Mouse (Mus musculus) left cerebral cortex, adult 8-10 months (tissue): ENCODE data around the gene Arr3. TPM values are rescaled to one million over a fixed set of nuclear protein-coding genes. Genes with fewer than 3 reads are reported as not detected.
A peak's percentile ranks its signal among the peaks of the same experiment; 100 is the strongest.

Experiments
- DNase-seq, 2 experiments: peaks; one replicate each; pipeline ENCODE4 v3.0.0; 2022; ENCODE audit warnings: low spot score in 2 of 2
- total RNA-seq, 4 experiments: library from RNA; stranded (reverse); gene quantifications; 2 replicates each; pipeline ENCODE4 v1.2.4; 2022

The Arr3 gene
- total RNA-seq = 1 to 10 TPM; 1.6 to 2.0 (median 1.6) TPM

GRCm38 (mm10) chrX:100605314-100605713 is at the start of gene Arr3:
Arr3 (plus strand) TSS chrX:100605497.
- no peak for DNase-seq

DNA sequence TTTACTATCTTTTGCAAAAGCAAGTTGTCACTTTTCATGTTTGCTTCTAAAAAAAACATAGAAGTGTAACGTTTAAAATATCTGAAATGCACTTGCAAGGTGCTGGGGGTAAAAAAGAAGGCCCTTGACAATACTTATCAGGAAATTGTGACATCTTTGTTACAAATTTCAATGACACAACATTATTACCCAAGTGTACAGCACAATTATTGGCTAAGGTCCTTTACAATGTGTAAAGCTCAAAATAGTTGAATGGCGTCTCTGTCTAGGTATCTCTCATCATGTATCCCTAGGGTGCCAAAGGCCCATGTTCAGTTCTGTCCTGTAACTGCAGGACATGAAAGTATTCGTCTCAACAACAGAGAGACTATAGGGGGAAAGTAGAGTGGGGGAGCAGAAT is 49.3 kb upstream of the Arr3 start:
- DNase-seq = no peak

DNA sequence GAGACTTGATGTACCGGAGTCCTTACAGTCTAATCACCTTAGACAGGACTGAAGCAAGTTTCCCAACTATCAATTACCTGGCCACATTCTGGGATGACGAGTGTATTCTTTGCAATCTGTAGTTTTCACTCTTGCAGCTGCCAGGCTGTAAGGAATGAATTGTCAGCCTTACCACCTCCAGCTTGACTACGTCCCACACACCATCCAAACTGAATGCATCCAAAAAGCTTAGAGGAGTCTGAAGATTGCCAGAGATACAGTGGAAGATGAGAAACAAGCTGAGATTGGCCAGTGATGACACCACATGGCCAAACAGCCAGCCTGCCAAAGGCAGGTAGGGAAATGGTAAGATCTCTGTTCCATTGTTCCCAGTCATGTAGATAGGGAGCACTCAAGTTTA is 39.6 kb upstream of the Arr3 start:
- DNase-seq = peak in 1 of 2 experiments; percentile 14

DNA sequence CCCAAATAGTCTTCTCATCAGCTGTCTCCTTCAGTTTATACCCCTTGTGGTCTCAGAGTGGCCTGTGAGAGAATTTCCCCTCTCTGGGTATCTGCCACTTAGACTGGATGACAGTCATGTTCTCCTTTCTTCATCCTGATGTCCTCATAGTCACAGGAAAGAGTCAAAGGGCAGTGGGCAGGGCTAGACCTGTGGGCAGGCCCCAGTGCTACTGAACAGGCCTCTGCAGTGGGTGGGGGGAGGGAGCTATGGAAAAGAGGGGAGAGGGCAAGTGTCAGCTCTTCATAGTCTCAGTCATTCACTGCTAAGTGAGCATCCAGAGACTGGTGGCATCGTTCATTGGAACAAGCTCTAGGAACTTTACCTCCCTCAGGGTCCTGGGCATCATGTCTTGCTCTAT is 33.3 kb upstream of the Arr3 start, which contains the start of gene Awat1:
TSS of gene Awat1 (plus strand) at position 301 of the 400 bp plus-strand sequence.
- DNase-seq = no peak

- no peak for DNase-seq
Observed at GRCm38 (mm10) chrX:100594791-100595190, 10.5 kb upstream of the Arr3 start, which contains the start of gene P2ry4. P2ry4 (minus strand) TSS chrX:100594869.

GRCm38 (mm10) chrX:100597439-100597838 is 7.9 kb upstream of the Arr3 start:
- peak; percentile 7 to 31 for DNase-seq

DNA sequence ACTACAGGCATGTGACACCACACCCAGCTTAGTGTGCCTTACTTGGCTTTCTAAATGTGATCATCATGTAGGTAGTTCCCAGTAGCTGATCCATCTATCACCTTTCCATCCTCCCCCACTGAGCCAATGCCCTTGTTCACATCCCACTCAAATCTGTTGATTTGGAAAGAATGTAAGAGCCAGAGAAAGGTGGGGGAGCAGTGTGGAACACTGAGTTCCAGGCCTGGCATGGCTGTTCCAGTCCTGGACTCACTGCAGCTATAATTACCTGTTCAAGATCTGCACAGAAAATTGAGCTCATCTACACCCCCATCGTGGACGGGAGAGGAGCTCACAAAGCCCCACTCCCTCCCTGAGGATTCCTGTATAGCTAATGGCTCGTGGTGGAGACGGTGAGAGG is 5.5 kb upstream of the Arr3 start:
- peak in 1 of 2 experiments; percentile 57 for DNase-seq

DNA sequence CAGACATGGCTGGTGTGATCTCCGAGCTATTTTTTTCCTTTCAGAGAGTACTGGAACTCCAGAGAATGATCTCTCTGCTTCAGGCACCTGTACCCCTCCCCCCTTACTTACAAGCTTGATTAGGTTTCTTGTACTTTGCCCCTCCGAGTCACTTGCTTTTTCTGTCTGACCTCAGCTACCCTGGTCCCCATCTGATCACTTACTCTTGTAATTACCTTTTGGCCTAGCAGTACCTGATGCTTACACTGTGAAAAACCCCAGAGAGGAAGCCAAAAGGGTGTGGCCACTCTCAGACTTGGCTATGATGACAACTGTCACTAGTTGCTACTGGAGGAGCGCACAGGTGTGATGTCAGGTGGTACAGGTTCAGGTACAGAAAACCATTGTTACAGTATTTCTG is 13.2 kb downstream of the Arr3 start:
- no peak for DNase-seq

- DNase-seq = no peak
Observed at GRCm38 (mm10) chrX:100621366-100621765, 16.1 kb downstream of the Arr3 start.

DNA sequence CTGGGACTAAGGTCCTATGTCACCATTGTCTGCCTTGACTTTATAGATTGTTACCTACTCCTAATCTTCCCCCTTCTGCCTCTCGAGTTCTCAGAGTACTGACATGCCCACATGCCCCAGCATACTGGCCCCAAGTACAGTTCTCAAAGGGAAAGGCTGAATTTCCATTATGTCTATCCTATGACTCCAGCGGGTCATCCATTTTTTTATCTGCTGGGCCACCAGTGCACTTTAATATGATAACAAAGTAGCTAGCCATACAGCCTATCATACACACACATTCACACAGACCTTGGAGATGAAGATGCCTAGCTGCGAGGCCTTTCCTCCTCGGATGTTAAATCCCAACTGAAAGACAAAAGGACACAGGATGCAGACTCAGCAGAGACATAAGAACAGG is 18.9 kb downstream of the Arr3 start:
- DNase-seq = no peak

- DNase-seq = no peak
Observed at GRCm38 (mm10) chrX:100625146-100625545, 19.8 kb downstream of the Arr3 start.

- no peak for DNase-seq
Observed at GRCm38 (mm10) chrX:100625546-100625801, 20.2 kb downstream of the Arr3 start, which contains the start of gene Kif4. Kif4 (plus strand) TSS chrX:100625737.

DNA sequence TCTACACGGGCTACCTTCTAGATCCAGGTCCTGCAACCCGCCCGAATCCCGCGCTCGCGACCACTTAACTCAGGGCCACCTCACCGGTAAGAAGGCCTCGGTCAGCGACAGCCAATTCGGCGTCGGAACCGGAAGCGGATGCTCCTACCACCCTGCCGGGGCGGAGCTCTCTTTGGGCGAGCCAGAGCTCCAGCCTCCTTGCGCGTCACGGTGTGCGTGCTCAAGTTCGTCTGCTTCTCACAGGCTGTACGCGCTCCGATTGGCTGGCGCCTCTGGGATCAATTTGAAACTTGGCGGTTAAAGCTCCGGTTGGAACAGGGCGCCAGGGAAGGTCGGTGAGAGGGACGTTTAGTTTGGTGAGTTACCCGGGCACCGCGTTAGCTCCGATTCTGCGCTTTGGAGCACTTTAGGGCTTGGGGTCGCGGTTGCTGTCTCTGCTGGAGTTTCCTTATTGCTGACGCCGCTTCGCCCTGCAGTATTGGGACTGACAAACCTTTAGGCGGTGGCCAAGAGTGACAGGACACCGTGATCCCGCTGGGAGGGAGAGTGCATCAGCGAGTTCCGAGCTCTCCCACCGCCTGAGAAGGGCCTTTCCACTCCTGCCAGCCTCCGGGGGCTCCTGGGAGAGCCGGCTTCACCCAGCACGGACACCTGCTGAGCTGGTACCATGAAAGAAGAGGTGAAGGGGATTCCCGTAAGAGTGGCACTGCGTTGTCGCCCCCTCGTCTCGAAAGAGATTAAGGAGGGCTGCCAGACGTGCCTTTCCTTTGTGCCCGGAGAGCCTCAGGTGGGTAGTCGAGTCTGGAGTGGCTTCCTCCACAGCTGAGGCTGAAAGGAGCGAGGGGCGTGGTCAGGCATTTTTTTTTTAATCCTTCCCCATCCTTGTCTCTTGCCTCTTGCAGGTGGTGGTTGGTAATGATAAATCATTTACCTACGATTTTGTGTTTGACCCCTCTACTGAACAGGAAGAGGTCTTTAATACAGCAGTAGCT is 20.8 kb downstream of the Arr3 start, which contains the start of gene Pdzd11:
TSS of gene Pdzd11 (minus strand) at position 767 of the 992 bp plus-strand sequence.
- DNase-seq = peak; percentile 51 to 89

- DNase-seq = no peak
Observed at GRCm38 (mm10) chrX:100629076-100629475, 23.8 kb downstream of the Arr3 start.

GRCm38 (mm10) chrX:100638477-100638876 is 33.2 kb downstream of the Arr3 start:
- no peak for DNase-seq

DNA sequence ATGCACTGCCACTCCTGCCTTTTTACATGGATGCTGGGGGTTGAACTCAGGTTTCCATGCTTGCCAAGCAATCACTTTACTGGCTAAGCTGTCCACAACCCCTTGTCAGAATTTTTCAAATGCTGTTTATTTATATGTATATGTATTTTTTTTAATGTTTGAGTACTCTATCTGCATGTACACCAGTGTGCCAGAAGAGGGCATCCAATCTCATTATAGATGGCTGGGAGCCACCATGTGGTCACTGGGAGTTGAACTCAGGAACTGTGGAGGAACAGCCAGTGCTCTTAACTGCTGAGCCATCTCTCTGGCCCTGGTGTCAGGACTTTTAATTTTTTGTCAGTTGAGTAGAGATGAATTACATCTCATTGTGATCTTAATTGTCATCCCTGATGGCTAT is 47.6 kb downstream of the Arr3 start:
- no peak for DNase-seq

GRCm38 (mm10) chrX:100664825-100665224 is 59.5 kb downstream of the Arr3 start:
- DNase-seq = no peak

Other genes with a start within 250 kb of the Arr3 start
- gene Otud6a, start 176.5 kb upstream of the Arr3 start, total RNA-seq = not detected
- gene Awat2, start 162.8 kb upstream of the Arr3 start, total RNA-seq = under 1 TPM in 1 of 4 experiments, not detected in 3; 0.44 TPM
- gene Igbp1, start 111.2 kb upstream of the Arr3 start, total RNA-seq = 10 to 100 TPM; 37.1 to 41.5 (median 39.7) TPM
- gene Dgat2l6, start 80.7 kb upstream of the Arr3 start, total RNA-seq = under 1 TPM; 0.13 to 0.63 (median 0.55) TPM
- gene Awat1, start 33.2 kb upstream of the Arr3 start, total RNA-seq = not detected
- not detected for gene P2ry4, start 10.6 kb upstream of the Arr3 start, total RNA-seq
- gene Kif4, start 20.2 kb downstream of the Arr3 start, total RNA-seq = 1 to 10 TPM in 1 of 4 experiments, under 1 TPM in 3; 0.59 to 1.3 (median 0.82) TPM
- 10 to 100 TPM; 40.9 to 45.0 (median 42.3) TPM for gene Pdzd11, start 21.1 kb downstream of the Arr3 start, total RNA-seq
- 10 to 100 TPM in 1 of 4 experiments, 1 to 10 TPM in 3; 5.5 to 10.9 (median 6.8) TPM for gene Gdpd2, start 124.4 kb downstream of the Arr3 start, total RNA-seq
- gene Dlg3, start 162.2 kb downstream of the Arr3 start, total RNA-seq = 100 to 1,000 TPM; 121 to 133 (median 126) TPM